Mouse (Mus musculus): ENCODE results near the gene Zfp692.
"Not testable (repeated sequence)": the region's sequence is repeated elsewhere in the genome, so short reads cannot be mapped to it uniquely, and the experiment has no call there.

Zfp692 gene

DNA sequence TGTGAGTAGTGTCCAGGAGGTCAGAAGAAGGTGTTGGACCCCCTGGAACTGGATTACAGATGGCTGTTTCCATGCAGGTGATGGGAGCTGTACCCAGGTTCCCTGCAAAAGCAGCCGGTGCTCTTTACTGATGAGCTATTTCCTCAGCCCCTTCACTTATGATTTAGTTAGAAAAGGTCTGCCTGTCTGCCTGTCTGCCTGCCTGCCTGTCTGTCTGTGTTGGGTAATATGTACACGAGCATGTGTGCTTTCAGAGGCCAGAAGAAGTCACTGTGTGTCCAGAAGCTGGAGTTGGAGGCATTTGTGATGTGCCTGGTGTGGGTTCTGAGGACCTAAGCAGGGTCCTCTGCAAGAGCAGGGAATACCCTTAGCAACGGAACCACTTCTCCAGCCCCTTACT lies 46.8 kb downstream of the Zfp692 start:
- DNase-seq (ENCODE audit: low read depth in 2 of 2, low spot score in 2 of 2): no peak

DNA sequence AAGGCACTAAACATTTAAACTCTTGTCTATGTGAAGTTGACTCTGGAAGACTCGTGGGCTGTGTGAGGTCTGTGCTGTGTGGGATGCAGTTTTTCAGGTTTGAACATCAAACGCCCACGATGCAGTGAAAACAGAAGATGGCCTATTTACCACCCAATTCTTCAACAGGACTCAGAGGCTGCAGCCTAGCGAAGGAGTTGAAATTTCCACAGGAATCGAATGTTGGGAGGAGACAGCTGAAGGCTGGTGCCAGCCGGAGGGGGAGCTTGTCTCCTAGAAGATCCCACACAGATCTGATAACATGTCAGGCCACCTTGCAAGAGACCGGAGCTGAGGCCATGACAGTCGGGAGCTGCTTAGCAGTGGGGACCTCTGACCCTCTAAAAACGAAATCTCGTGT lies 47.6 kb downstream of the Zfp692 start:
- DNase-seq (ENCODE audit: low read depth in 2 of 2, low spot score in 2 of 2): no peak

DNA sequence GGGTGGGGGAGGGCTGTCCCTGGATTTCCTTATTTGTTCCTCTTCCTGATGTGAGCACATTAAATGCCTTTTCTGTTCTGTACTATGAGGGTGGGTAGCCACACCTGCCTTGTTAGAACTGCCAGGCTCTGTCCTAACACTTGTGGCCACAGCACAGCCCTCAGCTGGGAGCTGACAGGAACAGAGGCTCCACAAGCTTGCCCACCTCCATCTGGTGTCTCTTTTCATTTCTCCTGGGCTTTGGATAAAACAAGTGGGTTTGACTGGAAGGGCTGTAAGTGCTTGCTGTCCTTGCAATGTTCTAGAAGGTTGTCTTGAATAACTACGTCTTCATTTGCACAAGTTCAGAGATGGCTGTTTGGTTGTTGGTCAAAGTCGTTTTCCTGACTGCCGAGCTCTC lies 48.1 kb downstream of the Zfp692 start:
- no peak for DNase-seq (ENCODE audit: low read depth in 2 of 2, low spot score in 2 of 2)

DNA sequence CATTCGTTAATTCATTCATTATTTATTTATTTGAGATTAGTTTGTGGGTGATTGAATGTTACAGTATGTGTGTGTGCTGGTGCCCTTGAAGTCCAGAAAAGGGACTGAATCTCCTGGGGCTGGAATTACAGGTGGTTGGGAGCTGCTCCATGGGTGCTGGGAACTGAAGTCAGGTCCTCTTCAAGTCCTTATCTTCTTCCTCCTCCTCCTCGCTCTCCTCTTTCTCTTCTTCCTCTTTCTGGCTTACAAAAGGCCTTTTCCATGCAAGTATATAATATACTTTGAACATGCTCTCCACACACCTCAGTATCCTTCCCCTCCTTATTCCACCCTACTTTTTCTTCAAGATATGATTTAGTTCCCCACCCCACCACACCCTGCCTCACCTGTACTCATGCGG lies 50.2 kb downstream of the Zfp692 start:
- no peak for DNase-seq (ENCODE audit: low read depth in 2 of 2, low spot score in 2 of 2)

DNA sequence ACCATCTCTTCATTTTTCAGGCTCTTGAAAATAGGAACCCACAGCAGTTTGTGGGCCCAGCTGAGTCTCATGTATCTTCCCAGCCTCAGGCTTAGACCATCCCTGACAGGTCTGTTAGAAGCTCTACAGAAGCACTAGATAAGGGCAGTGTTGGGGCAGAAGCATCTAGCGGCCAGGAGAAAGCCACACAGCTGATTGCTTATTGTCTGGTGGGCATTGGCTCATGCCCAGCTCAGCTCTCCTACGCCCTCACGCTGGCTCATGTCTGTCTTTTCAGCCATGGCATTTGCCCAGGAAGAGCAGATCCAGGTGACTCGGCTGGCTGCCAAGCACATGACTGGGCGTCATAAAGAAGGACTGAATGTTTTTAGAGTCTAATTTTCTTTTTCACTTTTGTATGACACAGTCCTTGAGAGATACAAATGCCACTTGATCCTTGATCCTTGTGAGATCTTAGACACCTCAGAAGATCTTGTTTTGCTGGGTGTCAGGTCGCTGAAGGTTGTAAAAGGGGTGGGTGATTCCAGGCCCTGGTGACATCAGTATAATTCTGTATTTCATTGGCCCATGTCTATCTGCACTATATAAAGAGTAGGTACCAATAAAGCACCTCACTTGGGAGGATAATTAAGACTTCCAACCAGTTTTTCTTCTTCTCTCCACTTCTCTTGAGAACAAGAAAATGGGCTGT lies 51.1 kb downstream of the Zfp692 start:
- no peak for DNase-seq (ENCODE audit: low read depth in 2 of 2, low spot score in 2 of 2)

DNA sequence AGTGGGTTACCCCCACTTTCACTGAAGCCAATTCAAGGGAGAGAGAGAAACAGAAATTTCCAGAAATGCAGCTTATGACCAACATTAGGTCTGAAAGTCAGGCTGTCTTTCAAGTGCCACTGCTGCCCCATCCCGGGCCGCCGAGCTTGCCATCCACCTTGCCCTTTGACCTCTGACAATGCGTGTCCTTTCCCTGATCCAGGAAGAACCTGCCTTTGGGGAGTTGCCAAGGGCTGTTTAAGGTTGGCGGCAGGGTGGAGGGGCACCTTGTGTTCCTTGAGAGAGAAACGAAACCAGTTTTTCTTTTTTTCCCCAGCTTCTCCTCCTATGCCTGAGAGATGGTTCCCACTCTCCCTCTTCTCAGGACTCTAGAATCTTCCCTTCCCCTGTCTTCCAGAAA lies 55.7 kb downstream of the Zfp692 start:
- not testable (repeated sequence) for DNase-seq (ENCODE audit: low read depth in 2 of 2, low spot score in 2 of 2)
